Mouse (Mus musculus): ENCODE measurements around the gene Cdkl2. TPM values are rescaled to one million over a fixed set of nuclear protein-coding genes. Genes with fewer than 3 reads are reported as not detected.

Gene Cdkl2
- total and polyA plus RNA-seq, 3 experiments, result 0.51 to 1.0 (median 0.54) TPM

DNA sequence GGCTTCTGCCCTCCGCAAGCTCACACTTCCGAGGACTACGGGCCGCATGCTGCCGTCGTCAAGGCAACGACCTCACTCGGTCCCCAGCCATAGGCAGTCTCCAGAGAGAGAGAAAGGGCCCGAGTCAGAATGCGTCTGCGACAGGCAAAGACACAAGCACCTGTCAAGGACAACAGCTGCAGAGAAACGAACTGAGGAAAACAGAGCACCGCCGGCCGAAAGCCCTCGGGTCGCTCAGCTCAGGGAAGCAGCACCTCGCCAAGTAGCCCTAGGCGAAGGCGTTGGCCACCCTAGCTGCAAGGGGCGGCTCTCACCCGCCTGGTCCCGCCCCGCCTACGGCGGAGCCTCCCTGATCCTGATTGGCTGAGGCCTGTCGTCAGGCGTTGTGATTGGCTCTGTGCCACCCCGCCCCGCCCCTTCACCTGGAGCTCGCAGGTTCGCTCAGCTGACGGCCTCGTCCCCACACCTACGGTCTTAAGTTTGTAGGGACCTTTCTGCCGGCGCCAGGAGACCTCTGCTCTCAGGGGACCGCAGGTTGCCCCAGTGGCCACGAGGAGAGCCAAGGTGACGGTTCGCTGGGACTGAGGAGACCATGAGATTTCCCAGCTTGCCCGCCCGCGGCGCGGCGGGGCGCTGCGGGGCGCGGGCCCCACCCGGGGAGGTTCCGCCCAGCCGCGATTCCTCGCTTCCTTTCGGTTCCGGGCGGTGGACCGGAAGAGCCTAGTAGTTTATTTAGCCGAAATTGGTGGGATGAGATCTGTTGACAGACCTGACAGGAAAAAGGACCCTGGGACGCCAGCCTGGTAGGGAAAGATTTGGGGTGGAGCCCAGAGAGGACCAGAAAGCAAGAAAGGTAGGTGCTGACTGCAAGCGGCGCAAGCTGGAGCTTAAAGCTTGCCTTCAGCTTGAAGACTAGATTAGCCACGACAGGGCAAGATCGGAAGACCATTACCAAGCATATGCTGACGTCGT is 1.0 kb downstream of the Cdkl2 start (continued):
- TF ChIP-seq ZMIZ1 (IDR thresholded peaks at IDR 0.05; ENCODE audit: low read depth, low read length) (no peak), RCOR1 (conservative IDR thresholded peaks at IDR 0.05; ENCODE audit: low read depth, low read length) (no peak), MYC (IDR thresholded peaks at IDR 0.05; ENCODE audit: low read depth, low read length) (no peak), CHD2 (IDR thresholded peaks at IDR 0.05; ENCODE audit: low read length) (peak; percentile 76; the same call in 1 of the 2 replicates), JUN (IDR thresholded peaks at IDR 0.05; ENCODE audit: insufficient read depth, low read depth, low read length) (no peak), HCFC1 (IDR thresholded peaks at IDR 0.05; ENCODE audit: low read depth, low read length) (peak; percentile 62), EP300 (IDR thresholded peaks at IDR 0.05; ENCODE audit: low read length) (no peak), ELF1 (IDR thresholded peaks at IDR 0.05; ENCODE audit: low read depth, low read length) (peak; percentile 81), E2F4 (IDR thresholded peaks at IDR 0.05; ENCODE audit: insufficient replicate concordance, low read depth, low read length) (no peak), IRF4 (IDR thresholded peaks at IDR 0.05; ENCODE audit: low read depth, low read length) (peak; percentile 38; the same call in 1 of the 2 replicates)

DNA sequence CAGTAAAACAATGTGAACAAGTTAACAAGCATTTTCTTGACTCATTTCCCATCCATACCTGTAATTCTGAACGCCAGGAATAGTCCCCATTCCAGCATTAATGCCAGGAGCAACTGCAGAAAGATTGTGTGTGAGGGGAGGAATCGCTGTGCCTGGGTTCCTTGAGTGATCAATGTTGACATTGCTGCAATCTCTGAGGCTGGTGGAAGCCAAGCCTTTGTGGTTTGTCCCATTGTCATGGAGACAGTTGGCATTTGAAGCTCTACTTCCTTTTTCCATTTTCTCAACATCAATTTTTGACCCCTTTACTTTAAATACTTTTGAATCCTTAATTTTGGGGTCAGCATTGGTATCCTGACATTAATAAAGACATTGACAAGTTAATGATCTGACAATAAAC is 23.7 kb downstream of the Cdkl2 start:
- Histone ChIP-seq H3K79me2 (replicated peaks; ENCODE audit: control insufficient read depth, extremely low read depth, insufficient read depth, poor library complexity, severe bottlenecking) (no peaks in the 10 kb centered on the region), H3K4me1 (ENCODE audit: control insufficient read depth in 1 of 2, insufficient read depth in 2 of 2) (no peaks in the 10 kb centered on the region), H3K4me3 (replicated peaks in 1 of 3; ENCODE audit: low read depth in 2 of 3, low read length in 2 of 3, poor library complexity in 1 of 3) (no peak overlapping the region), H3K9ac (ENCODE audit: insufficient read depth, low read depth) (no peak overlapping the region), H3K36me3 (replicated peaks in 1 of 2; ENCODE audit: control insufficient read depth in 1 of 2, insufficient read depth in 1 of 2, low read length in 1 of 2) (no peaks in the 10 kb centered on the region), H3K27ac (ENCODE audit: insufficient read depth, low read depth) (no peak overlapping the region), H3K27me3 (replicated peaks) (no peaks in the 10 kb centered on the region), H3K9me3 (replicated peaks; ENCODE audit: low read length) (no peaks in the 10 kb centered on the region), H3K4me2 (ENCODE audit: insufficient read depth, low read depth, poor library complexity, severe bottlenecking) (no peak overlapping the region)
- dilution Hi-C loops (cut with MboI; ENCODE audit: extremely low pct_ligation_motif_present, extremely low pct_unique_long_range_greater_than_20kb, low sequenced_read_pairs), result no loop called here
- in situ Hi-C loops (cut with MboI; ENCODE audit: low pct_ligation_motif_present, low pct_unique_long_range_greater_than_20kb, low sequenced_read_pairs), result no loop called here
- DNase-seq (ENCODE audit: extremely low read depth), result no peak
- no peak for TF ChIP-seq NRF1 (IDR thresholded peaks at IDR 0.05; ENCODE audit: low read depth, low read length)
- TF ChIP-seq E2F4 (IDR thresholded peaks at IDR 0.05; ENCODE audit: insufficient replicate concordance, low read depth, low read length), result no peak
- no peak for TF ChIP-seq IRF4 (IDR thresholded peaks at IDR 0.05; ENCODE audit: low read depth, low read length)

DNA sequence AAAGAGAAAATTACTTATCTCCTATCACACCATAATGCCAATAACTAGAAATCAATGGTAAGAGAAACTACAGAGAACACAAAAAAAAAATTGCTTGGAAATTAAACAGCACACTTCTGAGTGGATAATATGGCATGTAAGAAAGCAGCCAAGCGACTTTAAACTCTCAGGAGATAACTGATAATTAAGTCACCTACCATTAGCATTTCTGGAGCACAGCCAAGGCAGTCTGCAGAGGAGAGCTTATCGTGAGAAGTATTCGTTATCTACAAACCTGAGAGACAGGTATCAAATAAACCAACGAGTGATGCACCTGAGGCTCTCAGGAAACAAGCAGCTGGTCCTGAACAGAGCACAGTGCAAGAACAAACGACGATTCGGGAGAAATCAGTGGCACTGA is 31.9 kb downstream of the Cdkl2 start:
- Histone ChIP-seq H3K9ac (ENCODE audit: insufficient read depth, low read depth) (no peak overlapping the region), H3K4me1 (ENCODE audit: control insufficient read depth in 1 of 2, insufficient read depth in 2 of 2) (no peaks in the 10 kb centered on the region), H3K9me3 (replicated peaks; ENCODE audit: low read length) (no peaks in the 10 kb centered on the region), H3K79me2 (replicated peaks; ENCODE audit: control insufficient read depth, extremely low read depth, insufficient read depth, poor library complexity, severe bottlenecking) (no peaks in the 10 kb centered on the region), H3K36me3 (replicated peaks in 1 of 2; ENCODE audit: control insufficient read depth in 1 of 2, insufficient read depth in 1 of 2, low read length in 1 of 2) (no peaks in the 10 kb centered on the region), H3K4me3 (replicated peaks in 1 of 3; ENCODE audit: low read depth in 2 of 3, low read length in 2 of 3, poor library complexity in 1 of 3) (no peak overlapping the region), H3K27ac (ENCODE audit: insufficient read depth, low read depth) (no peak overlapping the region), H3K27me3 (replicated peaks) (no peaks in the 10 kb centered on the region), H3K4me2 (ENCODE audit: insufficient read depth, low read depth, poor library complexity, severe bottlenecking) (no peak overlapping the region)
- in situ Hi-C loops (cut with MboI; ENCODE audit: low pct_ligation_motif_present, low pct_unique_long_range_greater_than_20kb, low sequenced_read_pairs) (no loop called here), dilution Hi-C loops (cut with MboI; ENCODE audit: extremely low pct_ligation_motif_present, extremely low pct_unique_long_range_greater_than_20kb, low sequenced_read_pairs) (no loop called here)
- DNase-seq (ENCODE audit: extremely low read depth), result no peak
- TF ChIP-seq JUND (conservative IDR thresholded peaks at IDR 0.05; ENCODE audit: low read depth, low read length) (no peak), ZNF384 (IDR thresholded peaks at IDR 0.05; ENCODE audit: low read depth, low read length) (no peak), GABPA (IDR thresholded peaks at IDR 0.05; ENCODE audit: insufficient replicate concordance, low read depth, low read length) (no peak), USF1 (IDR thresholded peaks at IDR 0.05; ENCODE audit: low read depth, low read length) (no peak), MXI1 (IDR thresholded peaks at IDR 0.05; ENCODE audit: low read depth, low read length) (no peak), TCF12 (IDR thresholded peaks at IDR 0.05; ENCODE audit: low read depth, low read length) (no peak), ZC3H11A (IDR thresholded peaks at IDR 0.05; ENCODE audit: low read depth, low read length) (no peak), NELFE (IDR thresholded peaks at IDR 0.05; ENCODE audit: low read depth, low read length) (no peak), BHLHE40 (IDR thresholded peaks at IDR 0.05; ENCODE audit: low read depth, low read length) (no peak), MYC (IDR thresholded peaks at IDR 0.05; ENCODE audit: low read depth, low read length) (no peak), E2F4 (IDR thresholded peaks at IDR 0.05; ENCODE audit: insufficient replicate concordance, low read depth, low read length) (no peak), SMC3 (IDR thresholded peaks at IDR 0.05; ENCODE audit: low read depth, low read length) (no peak), PAX5 (IDR thresholded peaks at IDR 0.05; ENCODE audit: low read length) (no peak), USF2 (conservative IDR thresholded peaks at IDR 0.05; ENCODE audit: low read depth, low read length) (no peak), ZMIZ1 (IDR thresholded peaks at IDR 0.05; ENCODE audit: low read depth, low read length) (no peak), KAT2A (IDR thresholded peaks at IDR 0.05; ENCODE audit: insufficient replicate concordance, low read length) (no peak), ETS1 (conservative IDR thresholded peaks at IDR 0.05; ENCODE audit: low read depth, low read length) (no peak)
